Mouse (Mus musculus): ENCODE results near the gene Kif18b. TPM values are rescaled to one million over a fixed set of nuclear protein-coding genes. Genes with fewer than 3 reads are reported as not detected.

Kif18b gene
- polyA plus RNA-seq, 1 experiment from 2014 or later: 10.6 TPM

DNA sequence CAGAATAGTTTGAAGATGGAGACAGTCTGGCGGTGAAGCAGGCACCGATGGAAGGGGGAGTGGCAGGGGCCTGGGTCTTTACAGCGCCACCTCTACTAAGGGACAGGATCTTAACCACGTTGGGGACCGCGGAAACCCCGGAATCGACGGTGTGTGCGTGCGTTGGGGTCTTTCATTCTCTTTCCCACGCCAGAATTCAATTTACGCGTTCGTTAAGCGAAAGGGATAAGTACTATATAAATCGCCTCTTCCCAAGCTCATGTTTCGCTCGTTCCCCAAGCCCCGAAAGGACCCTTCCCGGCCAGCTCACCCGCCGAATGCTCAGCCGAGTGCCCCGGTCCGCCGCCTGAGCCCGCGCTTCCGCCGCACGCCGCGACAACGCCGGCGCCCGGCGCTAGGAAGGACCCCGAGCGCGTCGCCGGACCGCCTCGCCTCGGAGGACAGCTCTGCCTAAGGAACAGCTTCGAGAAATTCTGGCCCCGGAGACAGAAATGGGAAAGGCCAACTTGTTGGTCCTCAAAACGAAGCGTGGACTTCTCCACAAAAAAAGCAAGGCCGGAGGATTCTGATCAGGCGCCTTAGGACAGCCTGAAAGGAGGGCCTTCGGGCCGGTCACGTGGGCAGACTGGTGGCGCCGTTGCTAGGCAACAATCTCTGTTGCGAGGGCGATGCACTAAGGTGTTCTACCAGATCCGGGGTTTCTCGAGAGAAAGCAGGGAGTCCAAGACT is 44.2 kb downstream of the Kif18b start, which contains the start of the genes Eftud2 and Ccdc103:
Gene Eftud2 (minus strand): TSS at position 401 of the 729 bp plus-strand sequence.
Gene Ccdc103 (plus strand): TSS at position 620 of the 729 bp plus-strand sequence.
- peak within 1 kb of the TSS; percentile 68 for H3K4me2 ChIP-seq (ENCODE audit: low read depth, severe bottlenecking)
- no peaks in the 10 kb centered on the region for H3K9me3 ChIP-seq (ENCODE audit: control insufficient read depth, low read length)
- H3K36me3 ChIP-seq (ENCODE audit: control insufficient read depth, insufficient read depth, low read length): peaks cover 2% of the 10 kb centered on the region; the same call in 1 of the 2 replicates
- peak; percentile 96 for DNase-seq (ENCODE audit: low spot score)
- peak within 1 kb of the TSS; percentile 79 for H3K27ac ChIP-seq (replicated peaks; ENCODE audit: low read depth, low read length)
- H3K9ac ChIP-seq (ENCODE audit: low read length): peak within 1 kb of the TSS; percentile 83
- under 1% methylated on average over 62 of the region's 62 CpGs for WGBS
- peak; percentile 86 for ATAC-seq (ENCODE audit: insufficient number of reproducible peaks, low FRiP score, low TSS enrichment, low read depth)
- no peaks in the 10 kb centered on the region for H3K27me3 ChIP-seq (ENCODE audit: control insufficient read depth, insufficient read depth, low read length)
- H3K4me1 ChIP-seq (ENCODE audit: control insufficient read depth, insufficient read depth, low read length): peaks cover 5% of the 10 kb centered on the region; the same call in 1 of the 2 replicates
- peak within 1 kb of the TSS; percentile 80 for H3K4me3 ChIP-seq (ENCODE audit: low read depth, low read length)

DNA sequence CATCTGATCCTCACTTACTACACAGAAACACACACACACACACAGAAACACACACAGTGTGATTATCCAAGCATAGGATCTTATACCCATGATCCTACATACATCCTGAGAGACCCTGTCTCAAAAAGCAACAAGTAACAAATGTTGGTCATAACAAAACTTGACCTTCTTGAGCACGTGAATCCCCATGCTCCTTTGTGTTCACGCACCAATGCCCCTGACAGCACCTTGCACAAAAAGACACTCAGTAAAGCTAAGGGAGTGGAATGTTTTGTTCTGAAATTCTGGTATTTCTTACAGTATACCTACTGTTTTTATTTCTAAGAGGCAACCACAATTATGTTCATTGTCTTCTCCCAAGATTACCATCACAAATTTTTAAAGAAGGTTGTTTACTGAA is 45.4 kb downstream of the Kif18b start:
- Histone ChIP-seq H3K27ac (replicated peaks; ENCODE audit: low read depth, low read length) (no peak overlapping the region), H3K4me1 (ENCODE audit: control insufficient read depth, insufficient read depth, low read length) (peaks cover 5% of the 10 kb centered on the region; the same call in 1 of the 2 replicates), H3K4me2 (ENCODE audit: low read depth, severe bottlenecking) (0 out of 2 replicates have a peak overlapping the region, but pooled peaks have one; percentile 68), H3K27me3 (ENCODE audit: control insufficient read depth, insufficient read depth, low read length) (no peaks in the 10 kb centered on the region), H3K9ac (ENCODE audit: low read length) (no peak overlapping the region), H3K4me3 (ENCODE audit: low read depth, low read length) (no peak overlapping the region), H3K36me3 (ENCODE audit: control insufficient read depth, insufficient read depth, low read length) (peaks cover 8% of the 10 kb centered on the region; the same call in 1 of the 2 replicates), H3K9me3 (ENCODE audit: control insufficient read depth, low read length) (no peaks in the 10 kb centered on the region)
- ATAC-seq (ENCODE audit: insufficient number of reproducible peaks, low FRiP score, low TSS enrichment, low read depth) (no peak), DNase-seq (ENCODE audit: low spot score) (no peak)
- WGBS: 87% methylated on average over 2 of the region's 2 CpGs

GRCm38 (mm10) chr11:102874801-102875334 is 50.1 kb downstream of the Kif18b start:
- H3K27ac ChIP-seq (replicated peaks; ENCODE audit: low read depth, low read length): no peak overlapping the region
- no peak overlapping the region for H3K9ac ChIP-seq (ENCODE audit: low read length)
- no peak overlapping the region for H3K4me2 ChIP-seq (ENCODE audit: low read depth, severe bottlenecking)
- no peaks in the 10 kb centered on the region for H3K9me3 ChIP-seq (ENCODE audit: control insufficient read depth, low read length)
- WGBS: 90% methylated on average over 7 of the region's 7 CpGs
- ATAC-seq (ENCODE audit: insufficient number of reproducible peaks, low FRiP score, low TSS enrichment, low read depth): no peak
- no peaks in the 10 kb centered on the region for H3K27me3 ChIP-seq (ENCODE audit: control insufficient read depth, insufficient read depth, low read length)
- H3K4me1 ChIP-seq (ENCODE audit: control insufficient read depth, insufficient read depth, low read length): peaks cover 5% of the 10 kb centered on the region; the same call in 1 of the 2 replicates
- H3K36me3 ChIP-seq (ENCODE audit: control insufficient read depth, insufficient read depth, low read length): peaks cover 11% of the 10 kb centered on the region; the same call in 1 of the 2 replicates
- DNase-seq (ENCODE audit: low spot score): no peak
- H3K4me3 ChIP-seq (ENCODE audit: low read depth, low read length): no peak overlapping the region

DNA sequence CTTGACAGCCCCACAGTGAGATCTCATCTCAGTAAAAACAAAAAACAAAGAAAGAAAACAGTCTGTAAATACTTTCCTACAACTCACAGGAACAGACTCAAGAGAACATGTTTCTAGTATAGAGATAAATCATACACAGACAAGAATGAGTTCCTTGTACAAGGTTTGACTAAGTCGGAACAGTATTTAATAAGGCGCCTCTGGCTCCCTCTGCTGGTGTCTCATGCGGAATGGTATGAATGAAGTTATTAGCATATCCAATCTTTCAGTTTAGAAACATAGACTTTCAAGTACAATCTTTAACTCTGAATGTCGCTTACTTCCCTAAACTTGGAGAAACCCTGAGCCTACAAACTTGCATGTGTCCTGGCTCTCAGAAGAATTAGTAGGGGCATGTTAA is 60.7 kb downstream of the Kif18b start:
- WGBS: 56% methylated on average over 4 of the region's 4 CpGs
- H3K4me1 ChIP-seq (ENCODE audit: control insufficient read depth, insufficient read depth, low read length): no peaks in the 10 kb centered on the region
- no peak overlapping the region for H3K27ac ChIP-seq (replicated peaks; ENCODE audit: low read depth, low read length)
- no peak overlapping the region for H3K9ac ChIP-seq (ENCODE audit: low read length)
- H3K4me3 ChIP-seq (ENCODE audit: low read depth, low read length): no peak overlapping the region
- ATAC-seq (ENCODE audit: insufficient number of reproducible peaks, low FRiP score, low TSS enrichment, low read depth) (no peak), DNase-seq (ENCODE audit: low spot score) (peak; percentile 86)
- H3K36me3 ChIP-seq (ENCODE audit: control insufficient read depth, insufficient read depth, low read length): peaks cover 35% of the 10 kb centered on the region
- H3K9me3 ChIP-seq (ENCODE audit: control insufficient read depth, low read length): no peaks in the 10 kb centered on the region
- no peak overlapping the region for H3K4me2 ChIP-seq (ENCODE audit: low read depth, severe bottlenecking)
- H3K27me3 ChIP-seq (ENCODE audit: control insufficient read depth, insufficient read depth, low read length): no peaks in the 10 kb centered on the region

- ATAC-seq (ENCODE audit: insufficient number of reproducible peaks, low FRiP score, low TSS enrichment, low read depth) (no peak), DNase-seq (ENCODE audit: low spot score) (no peak)
- H3K27me3 ChIP-seq (ENCODE audit: control insufficient read depth, insufficient read depth, low read length): no peaks in the 10 kb centered on the region
- H3K4me3 ChIP-seq (ENCODE audit: low read depth, low read length): no peak overlapping the region
- peaks cover 29% of the 10 kb centered on the region for H3K36me3 ChIP-seq (ENCODE audit: control insufficient read depth, insufficient read depth, low read length)
- peaks cover 13% of the 10 kb centered on the region for H3K4me1 ChIP-seq (ENCODE audit: control insufficient read depth, insufficient read depth, low read length)
- WGBS: 90% methylated on average over 8 of the region's 8 CpGs
- no peak overlapping the region for H3K4me2 ChIP-seq (ENCODE audit: low read depth, severe bottlenecking)
- H3K27ac ChIP-seq (replicated peaks; ENCODE audit: low read depth, low read length): no peak overlapping the region
- H3K9me3 ChIP-seq (ENCODE audit: control insufficient read depth, low read length): no peaks in the 10 kb centered on the region
- H3K9ac ChIP-seq (ENCODE audit: low read length): no peak overlapping the region
Measured at GRCm38 (mm10) chr11:102859933-102860332, 65.0 kb downstream of the Kif18b start.

- H3K36me3 ChIP-seq (ENCODE audit: control insufficient read depth, insufficient read depth, low read length): peaks cover 28% of the 10 kb centered on the region
- ATAC-seq (ENCODE audit: insufficient number of reproducible peaks, low FRiP score, low TSS enrichment, low read depth): no peak
- no peak for DNase-seq (ENCODE audit: low spot score)
- H3K9me3 ChIP-seq (ENCODE audit: control insufficient read depth, low read length): no peaks in the 10 kb centered on the region
- 90% methylated on average over 11 of the region's 11 CpGs for WGBS
- H3K27ac ChIP-seq (replicated peaks; ENCODE audit: low read depth, low read length): no peak overlapping the region
- no peak overlapping the region for H3K9ac ChIP-seq (ENCODE audit: low read length)
- no peak overlapping the region for H3K4me3 ChIP-seq (ENCODE audit: low read depth, low read length)
- no peaks in the 10 kb centered on the region for H3K27me3 ChIP-seq (ENCODE audit: control insufficient read depth, insufficient read depth, low read length)
- no peak overlapping the region for H3K4me2 ChIP-seq (ENCODE audit: low read depth, severe bottlenecking)
- peaks cover 13% of the 10 kb centered on the region for H3K4me1 ChIP-seq (ENCODE audit: control insufficient read depth, insufficient read depth, low read length)
Measured at GRCm38 (mm10) chr11:102858951-102859350, 66.0 kb downstream of the Kif18b start.

DNA sequence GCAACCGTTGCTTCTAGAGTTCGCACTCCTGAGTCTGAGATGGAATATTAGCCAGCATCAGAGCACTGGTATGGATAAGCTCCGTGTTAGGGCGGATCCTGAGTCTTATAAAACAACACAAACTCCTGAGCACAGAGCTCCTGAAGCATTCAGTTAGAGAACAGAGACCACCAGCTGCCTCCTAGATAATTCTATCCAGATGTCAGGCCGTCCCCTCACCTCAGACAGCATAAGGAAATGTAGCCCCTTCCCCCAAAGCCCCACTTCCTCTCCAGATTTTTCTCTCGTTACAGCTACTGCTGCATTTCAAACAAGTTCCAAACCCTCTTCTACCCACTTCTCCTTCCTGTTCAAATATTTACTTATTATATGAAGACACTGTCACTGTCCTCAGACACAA is 69.0 kb downstream of the Kif18b start:
- Histone ChIP-seq H3K4me1 (ENCODE audit: control insufficient read depth, insufficient read depth, low read length) (peaks cover 13% of the 10 kb centered on the region), H3K4me2 (ENCODE audit: low read depth, severe bottlenecking) (no peak overlapping the region), H3K36me3 (ENCODE audit: control insufficient read depth, insufficient read depth, low read length) (peaks cover 17% of the 10 kb centered on the region), H3K9ac (ENCODE audit: low read length) (no peak overlapping the region), H3K4me3 (ENCODE audit: low read depth, low read length) (no peak overlapping the region), H3K27me3 (ENCODE audit: control insufficient read depth, insufficient read depth, low read length) (no peaks in the 10 kb centered on the region), H3K27ac (replicated peaks; ENCODE audit: low read depth, low read length) (peak overlapping the region; percentile 43; the same call in 1 of the 2 replicates), H3K9me3 (ENCODE audit: control insufficient read depth, low read length) (no peaks in the 10 kb centered on the region)
- DNase-seq (ENCODE audit: low spot score): peak; percentile 57
- 35% methylated on average over 6 of the region's 6 CpGs for WGBS
- no peak for ATAC-seq (ENCODE audit: insufficient number of reproducible peaks, low FRiP score, low TSS enrichment, low read depth)
